Mouse (Mus musculus) lung, postnatal 0 days (tissue): ENCODE data around the gene Bckdhb. TPM values are rescaled to one million over a fixed set of nuclear protein-coding genes. Genes with fewer than 3 reads are reported as not detected.
A peak's percentile ranks its signal among the peaks of the same experiment; 100 is the strongest.

Source experiments
- ATAC-seq: fragments of 200-750 bp; cut with Nextera tagmentation; 2 replicates; pipeline ENCODE4 v1.8.0; 2017; ENCODE audit warnings: moderate library complexity
- DNase-seq: peaks from one replicate; pipeline ENCODE4 v3.0.0-alpha.2; 2016; ENCODE audit warnings: low spot score
- H3K27ac ChIP-seq: fragments of 300-500 bp; sonication (generic); 2 replicates; pipeline ENCODE4 v1.5.1; 2014; ENCODE audit warnings: antibody characterized with exemption, mild to moderate bottlenecking, low read length, mixed read lengths
- H3K27me3 ChIP-seq: fragments of 300-500 bp; sonication (generic); replicated peaks from 2 replicates; pipeline ENCODE4 v1.6.1; 2014; ENCODE audit warnings: low read length, mixed read lengths; ENCODE audit not compliant: insufficient read depth
- H3K36me3 ChIP-seq: fragments of 300-500 bp; sonication (generic); 2 replicates; pipeline ENCODE4 v1.6.1; 2014; ENCODE audit warnings: low read length, mixed read lengths; ENCODE audit not compliant: insufficient read depth
- H3K4me1 ChIP-seq: fragments of 300-500 bp; sonication (generic); 2 replicates; pipeline ENCODE4 v1.6.1; 2014; ENCODE audit warnings: antibody characterized with exemption, low read depth, low read length, mixed read lengths; ENCODE audit not compliant: insufficient read depth
- H3K4me2 ChIP-seq: fragments of 300-500 bp; sonication (generic); replicated peaks from 2 replicates; pipeline ENCODE4 v1.6.1; 2014; ENCODE audit warnings: low read depth, mild to moderate bottlenecking, low read length, moderate library complexity, mixed read lengths
- H3K4me3 ChIP-seq: fragments of 300-500 bp; sonication (generic); 2 replicates; pipeline ENCODE4 v1.5.1; 2014; ENCODE audit warnings: low read depth, low read length
- H3K9ac ChIP-seq: fragments of 300-500 bp; sonication (generic); replicated peaks from 2 replicates; pipeline ENCODE4 v1.6.1; 2014; ENCODE audit warnings: low read depth, mild to moderate bottlenecking
- H3K9me3 ChIP-seq: fragments of 300-500 bp; sonication (generic); 2 replicates; pipeline ENCODE4 v1.6.1; 2016; ENCODE audit warnings: low read length, mixed read lengths
- CTCF ChIP-seq: IDR thresholded peaks from 2 replicates; pipeline ENCODE4 v1.5.1; 2016; ENCODE audit warnings: antibody characterized with exemption, mild to moderate bottlenecking
- EP300 ChIP-seq: IDR thresholded peaks from 2 replicates; pipeline ENCODE4 v1.6.1; 2016; ENCODE audit warnings: antibody characterized with exemption, mild to moderate bottlenecking, control low read depth
- whole genome bisulfite sequencing: fragments of 180-500 bp; shearing (Covaris S2); extraction: QIAGEN DNeasy Blood & Tissue Kit; methylation state at CpG from one replicate; pipeline ENCODE4 v1.1.7; 2014; 5-methylcytosine and 5-hydroxymethylcytosine counted together
- polyA plus RNA-seq: library from polyadenylated mRNA; unstranded; fragments of >200 nt; fragmentation: Nextera tagmentation; extraction: Ambion mirVana; gene quantifications from 2 replicates; pipeline ENCODE4 v1.2.1, GENCODE M21; 2015

Bckdhb gene
- polyA plus RNA-seq, 1 experiment from 2014 or later = 11.8 TPM

- H3K27ac ChIP-seq = no peak overlapping the region
- no peaks in the 10 kb centered on the region for H3K36me3 ChIP-seq
- no peaks in the 10 kb centered on the region for H3K4me1 ChIP-seq
- no peaks in the 10 kb centered on the region for H3K27me3 ChIP-seq
- DNase-seq (no peak), ATAC-seq (no peak)
- no peaks in the 10 kb centered on the region for H3K9me3 ChIP-seq
- H3K4me3 ChIP-seq = no peak overlapping the region
- no peak for TF ChIP-seq EP300
- no peak for TF ChIP-seq CTCF
- 93% methylated on average over 9 of the region's 9 CpGs for WGBS
- H3K9ac ChIP-seq = no peak overlapping the region
- H3K4me2 ChIP-seq = no peak overlapping the region
Observed at GRCm38 (mm10) chr9:84073237-84073636, 148.3 kb downstream of the Bckdhb start.

- Histone ChIP-seq H3K36me3 (no peaks in the 10 kb centered on the region), H3K9me3 (no peaks in the 10 kb centered on the region), H3K27me3 (no peaks in the 10 kb centered on the region), H3K4me1 (no peaks in the 10 kb centered on the region), H3K27ac (no peak overlapping the region), H3K4me3 (no peak overlapping the region), H3K4me2 (no peak overlapping the region), H3K9ac (no peak overlapping the region)
- DNase-seq (no peak), ATAC-seq (no peak)
- TF ChIP-seq EP300 (no peak), CTCF (no peak)
- 57% methylated on average over 4 of the region's 4 CpGs for WGBS
Observed at GRCm38 (mm10) chr9:84083551-84083950, 158.6 kb downstream of the Bckdhb start.

GRCm38 (mm10) chr9:84084686-84085085 lies 159.7 kb downstream of the Bckdhb start:
- H3K4me1 ChIP-seq = no peaks in the 10 kb centered on the region

GRCm38 (mm10) chr9:84090316-84091063 lies 165.5 kb downstream of the Bckdhb start:
- Histone ChIP-seq H3K36me3 (no peaks in the 10 kb centered on the region), H3K9me3 (no peaks in the 10 kb centered on the region), H3K27me3 (no peaks in the 10 kb centered on the region), H3K4me2 (no peak overlapping the region), H3K4me3 (no peak overlapping the region), H3K9ac (no peak overlapping the region), H3K4me1 (no peaks in the 10 kb centered on the region), H3K27ac (no peak overlapping the region)
- DNase-seq (no peak), ATAC-seq (no peak)
- 70% methylated on average over 9 of the region's 9 CpGs for WGBS
- TF ChIP-seq EP300 (no peak), CTCF (no peak)

More at GRCm38 (mm10) chr9:84084686-84085085, 159.7 kb downstream of the Bckdhb start:
- H3K9ac ChIP-seq = no peak overlapping the region
- no peaks in the 10 kb centered on the region for H3K36me3 ChIP-seq
- TF ChIP-seq EP300 = no peak
- no peak for TF ChIP-seq CTCF
- 83% methylated on average over 5 of the region's 5 CpGs for WGBS
- no peaks in the 10 kb centered on the region for H3K27me3 ChIP-seq
- H3K4me3 ChIP-seq = no peak overlapping the region
- ATAC-seq (no peak), DNase-seq (no peak)
- H3K27ac ChIP-seq = no peak overlapping the region
- H3K4me2 ChIP-seq = no peak overlapping the region
- no peaks in the 10 kb centered on the region for H3K9me3 ChIP-seq

GRCm38 (mm10) chr9:84092994-84093393 lies 168.0 kb downstream of the Bckdhb start:
- 90% methylated on average over 8 of the region's 8 CpGs for WGBS
- H3K4me2 ChIP-seq = no peak overlapping the region
- no peak for DNase-seq
- no peaks in the 10 kb centered on the region for H3K9me3 ChIP-seq
- no peak for ATAC-seq
- no peaks in the 10 kb centered on the region for H3K4me1 ChIP-seq
- H3K27me3 ChIP-seq = no peaks in the 10 kb centered on the region
- H3K4me3 ChIP-seq = no peak overlapping the region
- H3K9ac ChIP-seq = no peak overlapping the region
- TF ChIP-seq EP300 (no peak), CTCF (no peak)
- no peaks in the 10 kb centered on the region for H3K36me3 ChIP-seq
- no peak overlapping the region for H3K27ac ChIP-seq

GRCm38 (mm10) chr9:84094111-84094510 lies 169.2 kb downstream of the Bckdhb start:
- H3K27me3 ChIP-seq = no peaks in the 10 kb centered on the region
- TF ChIP-seq EP300 (no peak), CTCF (no peak)
- ATAC-seq (no peak), DNase-seq (peak; percentile 27)
- no peak overlapping the region for H3K4me3 ChIP-seq
- no peaks in the 10 kb centered on the region for H3K4me1 ChIP-seq
- H3K9ac ChIP-seq = no peak overlapping the region
- no peaks in the 10 kb centered on the region for H3K9me3 ChIP-seq
- H3K27ac ChIP-seq = no peak overlapping the region
- H3K4me2 ChIP-seq = no peak overlapping the region
- H3K36me3 ChIP-seq = no peaks in the 10 kb centered on the region
- WGBS = 67% methylated on average over 6 of the region's 6 CpGs
